Mouse (Mus musculus): ENCODE measurements around the gene Nemp1. TPM values are rescaled to one million over a fixed set of nuclear protein-coding genes. Genes with fewer than 3 reads are reported as not detected.

The Nemp1 gene
- polyA plus RNA-seq, 1 experiment from 2014 or later, result 3.7 TPM

GRCm38 (mm10) chr10:127738151-127738882 is 71.6 kb downstream of the Nemp1 start:
- 56% methylated on average over 13 of the region's 13 CpGs for WGBS
- Histone ChIP-seq H3K4me3 (peak overlapping the region; percentile 86; the same call in 1 of the 2 replicates), H3K9ac (no peak overlapping the region), H3K9me3 (no peaks in the 10 kb centered on the region), H3K27me3 (replicated peaks) (no peaks in the 10 kb centered on the region), H3K4me2 (no peak overlapping the region), H3K4me1 (peaks cover 15% of the 10 kb centered on the region), H3K36me3 (replicated peaks) (peaks cover 16% of the 10 kb centered on the region), H3K27ac (no peak overlapping the region)
- no peak for ATAC-seq (replicated peaks)

GRCm38 (mm10) chr10:127739083-127739660 is 72.5 kb downstream of the Nemp1 start, which contains the start of gene Zbtb39:
TSS of gene Zbtb39 (plus strand) at chr10:127739538.
- H3K36me3 ChIP-seq (replicated peaks), result peaks cover 25% of the 10 kb centered on the region
- H3K4me1 ChIP-seq, result peaks cover 15% of the 10 kb centered on the region
- H3K9ac ChIP-seq, result peak within 1 kb of the TSS; percentile 92
- no peaks in the 10 kb centered on the region for H3K27me3 ChIP-seq (replicated peaks)
- H3K27ac ChIP-seq, result peak within 1 kb of the TSS; percentile 80
- peak within 1 kb of the TSS; percentile 86 for H3K4me3 ChIP-seq
- H3K4me2 ChIP-seq, result peak within 1 kb of the TSS; percentile 52
- ATAC-seq (replicated peaks), result peak; percentile 87
- no peaks in the 10 kb centered on the region for H3K9me3 ChIP-seq
- 2% methylated on average over 47 of the region's 61 CpGs for WGBS

- peak; percentile 74 for ATAC-seq (replicated peaks)
- peaks cover 30% of the 10 kb centered on the region for H3K36me3 ChIP-seq (replicated peaks)
- H3K4me1 ChIP-seq, result peaks cover 15% of the 10 kb centered on the region
- peak overlapping the region; percentile 80 for H3K27ac ChIP-seq
- peak overlapping the region; percentile 86 for H3K4me3 ChIP-seq
- WGBS, result under 1% methylated on average over 48 of the region's 55 CpGs
- no peaks in the 10 kb centered on the region for H3K9me3 ChIP-seq
- peak overlapping the region; percentile 92 for H3K9ac ChIP-seq
- no peaks in the 10 kb centered on the region for H3K27me3 ChIP-seq (replicated peaks)
- peak overlapping the region; percentile 52 for H3K4me2 ChIP-seq
Measured at GRCm38 (mm10) chr10:127739661-127740161, 73.0 kb downstream of the Nemp1 start.

- H3K36me3 ChIP-seq (replicated peaks), result peaks cover 41% of the 10 kb centered on the region
- WGBS, result 61% methylated on average over 5 of the region's 5 CpGs
Measured at GRCm38 (mm10) chr10:127744661-127745060, 78.0 kb downstream of the Nemp1 start.

GRCm38 (mm10) chr10:127745886-127746285 is 79.2 kb downstream of the Nemp1 start:
- ATAC-seq (replicated peaks), result no peak
- H3K27ac ChIP-seq, result no peak overlapping the region
- H3K36me3 ChIP-seq (replicated peaks), result peaks cover 41% of the 10 kb centered on the region
- WGBS, result 74% methylated on average over 5 of the region's 5 CpGs
- no peaks in the 10 kb centered on the region for H3K27me3 ChIP-seq (replicated peaks)
- no peak overlapping the region for H3K4me3 ChIP-seq
- no peaks in the 10 kb centered on the region for H3K9me3 ChIP-seq
- no peak overlapping the region for H3K9ac ChIP-seq
- H3K4me1 ChIP-seq, result 0 out of 2 replicates have a peak, but pooled peaks cover 5% of the 10 kb centered on the region
- no peak overlapping the region for H3K4me2 ChIP-seq

More at GRCm38 (mm10) chr10:127744661-127745060, 78.0 kb downstream of the Nemp1 start:
- no peak for ATAC-seq (replicated peaks)
- H3K27ac ChIP-seq, result no peak overlapping the region
- H3K9me3 ChIP-seq, result no peaks in the 10 kb centered on the region
- no peak overlapping the region for H3K4me2 ChIP-seq
- H3K9ac ChIP-seq, result no peak overlapping the region
- peaks cover 14% of the 10 kb centered on the region for H3K4me1 ChIP-seq
- H3K27me3 ChIP-seq (replicated peaks), result no peaks in the 10 kb centered on the region
- no peak overlapping the region for H3K4me3 ChIP-seq

- Histone ChIP-seq H3K4me1 (0 out of 2 replicates have a peak, but pooled peaks cover 5% of the 10 kb centered on the region), H3K9me3 (no peaks in the 10 kb centered on the region), H3K27me3 (replicated peaks) (no peaks in the 10 kb centered on the region), H3K9ac (no peak overlapping the region), H3K4me3 (no peak overlapping the region), H3K4me2 (no peak overlapping the region), H3K36me3 (replicated peaks) (peaks cover 35% of the 10 kb centered on the region), H3K27ac (no peak overlapping the region)
- 93% methylated on average over 8 of the region's 8 CpGs for WGBS
- ATAC-seq (replicated peaks), result no peak
Measured at GRCm38 (mm10) chr10:127747254-127747653, 80.6 kb downstream of the Nemp1 start.

GRCm38 (mm10) chr10:127748847-127749612 is 82.3 kb downstream of the Nemp1 start:
- Histone ChIP-seq H3K9ac (no peak overlapping the region), H3K4me1 (0 out of 2 replicates have a peak, but pooled peaks cover 5% of the 10 kb centered on the region), H3K27me3 (replicated peaks) (no peaks in the 10 kb centered on the region), H3K4me2 (peak overlapping the region; percentile 43; the same call in 1 of the 2 replicates), H3K4me3 (no peak overlapping the region), H3K36me3 (replicated peaks) (peaks cover 18% of the 10 kb centered on the region), H3K27ac (no peak overlapping the region), H3K9me3 (no peaks in the 10 kb centered on the region)
- 15% methylated on average over 8 of the region's 8 CpGs for WGBS
- no peak for ATAC-seq (replicated peaks)

- ATAC-seq (replicated peaks), result peak; percentile 62; the same call in 1 of the 2 replicates
- 54% methylated on average over 24 of the region's 24 CpGs for WGBS
Measured at GRCm38 (mm10) chr10:127750136-127750777, 83.6 kb downstream of the Nemp1 start.

More at GRCm38 (mm10) chr10:127750136-127750777, 83.6 kb downstream of the Nemp1 start:
- H3K36me3 ChIP-seq (replicated peaks), result peaks cover 7% of the 10 kb centered on the region
- H3K27ac ChIP-seq, result no peak overlapping the region
- H3K4me2 ChIP-seq, result peak overlapping the region; percentile 43
- H3K9ac ChIP-seq, result no peak overlapping the region
- H3K9me3 ChIP-seq, result no peaks in the 10 kb centered on the region
- 0 out of 2 replicates have a peak, but pooled peaks cover 5% of the 10 kb centered on the region for H3K4me1 ChIP-seq
- H3K27me3 ChIP-seq (replicated peaks), result no peaks in the 10 kb centered on the region
- H3K4me3 ChIP-seq, result peak overlapping the region; percentile 22

Other genes with a start within 250 kb of the Nemp1 start
- 1.4 and 2.4 TPM in 2 replicates for gene Stac3, start 165.2 kb upstream of the Nemp1 start, polyA plus RNA-seq (2015; fragmentation: Nextera tagmentation; extraction: Ambion mirVana)
- gene Ndufa4l2, start 151.9 kb upstream of the Nemp1 start, polyA plus RNA-seq (2015; fragmentation: Nextera tagmentation; extraction: Ambion mirVana), result 22.1 and 23.1 TPM in 2 replicates
- 49.4 and 50.7 TPM in 2 replicates for gene Shmt2, start 144.5 kb upstream of the Nemp1 start, polyA plus RNA-seq (2015; fragmentation: Nextera tagmentation; extraction: Ambion mirVana)
- gene Nxph4, start 132.3 kb upstream of the Nemp1 start, polyA plus RNA-seq (2015; fragmentation: Nextera tagmentation; extraction: Ambion mirVana), result 93.7 and 114 TPM in 2 replicates
- gene Lrp1, start 45.8 kb upstream of the Nemp1 start, polyA plus RNA-seq (2015; fragmentation: Nextera tagmentation; extraction: Ambion mirVana), result 117 and 119 TPM in 2 replicates
- gene Stat6, start 23.9 kb upstream of the Nemp1 start, polyA plus RNA-seq (2015; fragmentation: Nextera tagmentation; extraction: Ambion mirVana), result 5.8 and 5.9 TPM in 2 replicates
- gene Nab2, start 1.7 kb downstream of the Nemp1 start, polyA plus RNA-seq (2015; fragmentation: Nextera tagmentation; extraction: Ambion mirVana), result 1.9 and 2.6 TPM in 2 replicates
- 0.25 and 0.46 TPM in 2 replicates for gene Myo1a, start 38.3 kb downstream of the Nemp1 start, polyA plus RNA-seq (2015; fragmentation: Nextera tagmentation; extraction: Ambion mirVana)
- 0.36 TPM in 1 of 2 replicates, not detected in the other for gene Tac2, start 57.6 kb downstream of the Nemp1 start, polyA plus RNA-seq (2015; fragmentation: Nextera tagmentation; extraction: Ambion mirVana)
- 4.0 and 4.2 TPM in 2 replicates for gene Zbtb39, start 72.6 kb downstream of the Nemp1 start, polyA plus RNA-seq (2015; fragmentation: Nextera tagmentation; extraction: Ambion mirVana)
- gene Gpr182, start 84.8 kb downstream of the Nemp1 start, polyA plus RNA-seq (2015; fragmentation: Nextera tagmentation; extraction: Ambion mirVana), result 1.2 and 1.8 TPM in 2 replicates
- not detected in 2 replicates for gene Rdh1, start 92.8 kb downstream of the Nemp1 start, polyA plus RNA-seq (2015; fragmentation: Nextera tagmentation; extraction: Ambion mirVana)
- gene Rdh16f1, start 92.9 kb downstream of the Nemp1 start, polyA plus RNA-seq (2015; fragmentation: Nextera tagmentation; extraction: Ambion mirVana), result not detected in 2 replicates
- 0.12 and 0.31 TPM in 2 replicates for gene Rdh9, start 109.5 kb downstream of the Nemp1 start, polyA plus RNA-seq (2015; fragmentation: Nextera tagmentation; extraction: Ambion mirVana)
- not detected in 2 replicates for gene Rdh16, start 134.3 kb downstream of the Nemp1 start, polyA plus RNA-seq (2015; fragmentation: Nextera tagmentation; extraction: Ambion mirVana)
- not detected in 2 replicates for gene Rdh19, start 183.0 kb downstream of the Nemp1 start, polyA plus RNA-seq (2015; fragmentation: Nextera tagmentation; extraction: Ambion mirVana)
- gene Rdh16f2, start 199.6 kb downstream of the Nemp1 start, polyA plus RNA-seq (2015; fragmentation: Nextera tagmentation; extraction: Ambion mirVana), result not detected in 2 replicates
- gene Rdh7, start 221.9 kb downstream of the Nemp1 start, polyA plus RNA-seq (2015; fragmentation: Nextera tagmentation; extraction: Ambion mirVana), result not detected in 2 replicates
- gene Sdr9c7, start 231.6 kb downstream of the Nemp1 start, polyA plus RNA-seq (2015; fragmentation: Nextera tagmentation; extraction: Ambion mirVana), result not detected in 2 replicates

Measured in midbrain, embryonic 15.5 days (tissue).